Comparison of ENCODE assay signal across 12 mouse cellular contexts in genomic region chr9:103645724-103646123, GRCm38 (mm10).
"Had no signal": no experiment of that assay in that cellular context is flagged by ENCODE, and none has a peak within 500 bp of the region (broad histone marks: within the 10 kb centered on the region; RNA-seq: fewer than 3 reads in every experiment).

No protein-coding gene starts in this region.

- DNase-seq: left cerebral cortex, postnatal 4 days; liver; liver, embryonic 13.5 days; liver, postnatal 0 days; lung, adult 18-20 months; lung, adult 2 months; lung, embryonic 14.5 days; lung, postnatal 10 days; lung, postnatal 14 days; lung, postnatal 36 days; lung, postnatal 4 days; midbrain, embryonic 14.5 days had no signal
